Comparison of ENCODE assay signal across 14 mouse cellular contexts in the genomic region with DNA sequence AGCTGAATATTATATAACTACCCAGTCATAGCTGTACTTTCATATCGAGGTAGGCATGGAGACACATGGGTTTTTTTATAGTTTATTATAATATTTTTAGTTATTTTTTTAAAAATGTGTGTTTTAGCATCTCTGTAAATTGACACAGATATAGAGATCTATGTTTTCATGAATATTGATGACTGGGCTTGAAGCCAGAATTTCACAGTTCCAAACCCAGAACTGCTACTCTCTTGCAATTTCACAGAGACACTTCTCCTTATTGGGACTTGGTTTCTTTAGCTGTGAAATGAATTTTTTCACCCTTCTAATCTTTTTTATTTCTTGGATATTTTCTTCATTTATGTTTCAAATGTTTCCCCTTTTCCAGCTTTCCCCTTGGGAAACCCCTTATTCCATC.
"Had no signal": no experiment of that assay in that cellular context is flagged by ENCODE, and none has a peak within 500 bp of the region (broad histone marks: within the 10 kb centered on the region; RNA-seq: fewer than 3 reads in every experiment).

No protein-coding gene starts in this region.

- H3K9me3 ChIP-seq: midbrain, embryonic 13.5 days; midbrain, embryonic 15.5 days; neural tube, embryonic 12.5 days; stomach, embryonic 15.5 days had no signal

- H3K27me3 ChIP-seq: midbrain, embryonic 13.5 days; midbrain, embryonic 15.5 days; neural tube, embryonic 12.5 days; stomach, embryonic 15.5 days had no signal

- H3K4me3 ChIP-seq: midbrain, embryonic 13.5 days; midbrain, embryonic 15.5 days; neural tube, embryonic 12.5 days; stomach, embryonic 15.5 days had no signal

- H3K4me2 ChIP-seq: lung, embryonic 14.5 days; midbrain, embryonic 11.5 days; midbrain, embryonic 13.5 days; midbrain, embryonic 15.5 days; neural tube, embryonic 12.5 days; stomach, embryonic 15.5 days had no signal

- H3K27ac ChIP-seq: midbrain, embryonic 13.5 days; midbrain, embryonic 15.5 days; neural tube, embryonic 12.5 days; stomach, embryonic 15.5 days; stomach, postnatal 0 days had no signal

- ATAC-seq: midbrain, embryonic 13.5 days; midbrain, embryonic 15.5 days had no signal

- H3K36me3 ChIP-seq: midbrain, embryonic 13.5 days; midbrain, embryonic 15.5 days; neural tube, embryonic 12.5 days; stomach, embryonic 15.5 days had no signal

- DNase-seq: lung, adult 18-20 months; lung, embryonic 14.5 days; lung, postnatal 10 days; lung, postnatal 4 days; right cerebral cortex, postnatal 14 days; thymus, adult 2 months; thymus, postnatal 25 days; thymus, postnatal 4 days had no signal

- H3K9ac ChIP-seq: lung, embryonic 14.5 days; midbrain, embryonic 13.5 days; midbrain, embryonic 15.5 days; neural tube, embryonic 12.5 days; stomach, embryonic 15.5 days had no signal

- H3K4me1 ChIP-seq: midbrain, embryonic 13.5 days; midbrain, embryonic 15.5 days; neural tube, embryonic 12.5 days; stomach, embryonic 15.5 days had no signal
